17 mouse cellular contexts compared by ENCODE assay signal in the genomic region with DNA sequence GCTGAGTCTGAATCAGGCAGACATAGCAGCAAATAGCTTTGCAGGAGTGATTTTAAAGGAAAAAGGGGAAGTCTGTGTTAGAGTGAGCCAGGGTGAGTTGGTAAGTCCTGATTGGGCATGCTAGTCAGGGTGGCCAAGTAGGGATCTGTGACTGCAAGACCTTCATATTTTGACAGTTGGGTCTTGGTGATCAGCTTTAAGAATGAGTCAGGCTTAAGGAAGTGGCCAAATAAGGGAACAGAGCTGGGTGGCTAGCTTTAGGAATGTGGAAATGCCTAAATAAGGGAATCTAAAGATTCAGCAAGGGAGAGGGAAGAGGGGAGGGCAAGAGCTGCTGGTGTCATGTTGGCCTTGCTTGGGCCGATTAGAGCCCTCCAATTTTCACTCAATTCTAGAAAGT. TPM values are rescaled to one million over a fixed set of nuclear protein-coding genes. Genes with fewer than 3 reads are reported as not detected.
DNase-seq lines count a peak whose midpoint lies in the region; ATAC-seq and TF ChIP-seq lines count a peak whose summit lies in the region.
"Had no signal": no experiment of that assay in that cellular context is flagged by ENCODE, and none has a peak within 500 bp of the region (broad histone marks: within the 10 kb centered on the region; RNA-seq: fewer than 3 reads in every experiment).

No protein-coding gene starts in this region.

- peak; percentile 31; the same call in 1 of the 2 replicates for ATAC-seq in intestine, embryonic 16.5 days
- no peak for ATAC-seq in intestine, postnatal 0 days
- no peak for ATAC-seq in midbrain, embryonic 16.5 days
- ATAC-seq: forebrain, embryonic 15.5 days had no signal

- H3K27ac ChIP-seq in intestine, embryonic 16.5 days (ENCODE audit: low read length): no peak overlapping the region
- H3K27ac ChIP-seq in intestine, postnatal 0 days (ENCODE audit: low read depth, low read length): no peak overlapping the region
- no peak overlapping the region for H3K27ac ChIP-seq in midbrain, embryonic 16.5 days (ENCODE audit: low read length)
- H3K27ac ChIP-seq: forebrain, embryonic 15.5 days; heart, embryonic 13.5 days; hindbrain, embryonic 13.5 days; limb, embryonic 13.5 days had no signal

- H3K27me3 ChIP-seq in intestine, embryonic 16.5 days (replicated peaks; ENCODE audit: control insufficient read depth, insufficient read depth, low read length): no peaks in the 10 kb centered on the region
- no peaks in the 10 kb centered on the region for H3K27me3 ChIP-seq in intestine, postnatal 0 days (replicated peaks; ENCODE audit: control insufficient read depth, insufficient read depth, low read length)
- H3K27me3 ChIP-seq in midbrain, embryonic 16.5 days (ENCODE audit: control insufficient read depth, insufficient read depth, low read depth, low read length): no peaks in the 10 kb centered on the region
- H3K27me3 ChIP-seq: forebrain, embryonic 15.5 days; heart, embryonic 13.5 days; hindbrain, embryonic 13.5 days; limb, embryonic 13.5 days had no signal

- no peak overlapping the region for H3K4me2 ChIP-seq in intestine, embryonic 16.5 days (ENCODE audit: low read depth, low read length)
- no peak overlapping the region for H3K4me2 ChIP-seq in intestine, postnatal 0 days (replicated peaks; ENCODE audit: low read depth)
- H3K4me2 ChIP-seq in midbrain, embryonic 16.5 days (ENCODE audit: low read length): no peak overlapping the region
- H3K4me2 ChIP-seq: forebrain, embryonic 15.5 days; heart, embryonic 13.5 days; hindbrain, embryonic 13.5 days; limb, embryonic 13.5 days had no signal

- DNase-seq in 3T3-L1 (ENCODE audit: low read depth, low spot score) (peak; percentile 87), NIH3T3 (ENCODE audit: low read depth) (peak; percentile 72)
- peak; percentile 42 for DNase-seq in lung, postnatal 36 days
- no peak for DNase-seq in adrenal gland, postnatal 10 days
- DNase-seq in cerebellum, adult 8-10 months: no peak
- DNase-seq: adrenal gland, adult 8-10 months; kidney, adult 11 months; thymus, adult 18-20 months had no signal

- H3K36me3 ChIP-seq in intestine, embryonic 16.5 days (ENCODE audit: control insufficient read depth, insufficient read depth, low read length): no peaks in the 10 kb centered on the region
- H3K36me3 ChIP-seq in intestine, postnatal 0 days (ENCODE audit: control insufficient read depth, insufficient read depth): no peaks in the 10 kb centered on the region
- H3K36me3 ChIP-seq in midbrain, embryonic 16.5 days (ENCODE audit: control insufficient read depth, insufficient read depth, low read length): no peaks in the 10 kb centered on the region
- H3K36me3 ChIP-seq: forebrain, embryonic 15.5 days; heart, embryonic 13.5 days; hindbrain, embryonic 13.5 days; limb, embryonic 13.5 days had no signal

- WGBS in intestine, embryonic 16.5 days: 27% methylated on average over 1 of the region's 1 CpGs
- 44% methylated on average over 1 of the region's 1 CpGs for WGBS in intestine, postnatal 0 days
- WGBS in midbrain, embryonic 16.5 days: 67% methylated on average over 1 of the region's 1 CpGs

- TF ChIP-seq CTCF in intestine, postnatal 0 days (IDR thresholded peaks at IDR 0.05; ENCODE audit: low read depth): no peak

- H3K4me3 ChIP-seq in intestine, embryonic 16.5 days (ENCODE audit: low read length): no peak overlapping the region
- H3K4me3 ChIP-seq in intestine, postnatal 0 days (ENCODE audit: low read depth, low read length): no peak overlapping the region
- H3K4me3 ChIP-seq in midbrain, embryonic 16.5 days (ENCODE audit: low read depth, low read length): no peak overlapping the region
- H3K4me3 ChIP-seq: forebrain, embryonic 15.5 days; heart, embryonic 13.5 days; hindbrain, embryonic 13.5 days; limb, embryonic 13.5 days; megakaryocyte, embryonic 14.5 days had no signal

- no peaks in the 10 kb centered on the region; the same call in 1 of the 2 replicates for H3K4me1 ChIP-seq in intestine, embryonic 16.5 days (ENCODE audit: control insufficient read depth, insufficient read depth, low read length)
- H3K4me1 ChIP-seq in intestine, postnatal 0 days (replicated peaks; ENCODE audit: control insufficient read depth, insufficient read depth, low read length): no peaks in the 10 kb centered on the region
- H3K4me1 ChIP-seq in midbrain, embryonic 16.5 days (ENCODE audit: control insufficient read depth, insufficient read depth, low read length): no peaks in the 10 kb centered on the region
- H3K4me1 ChIP-seq: forebrain, embryonic 15.5 days; hindbrain, embryonic 13.5 days had no signal

- H3K9ac ChIP-seq in intestine, embryonic 16.5 days (ENCODE audit: low read depth, low read length): no peak overlapping the region
- no peak overlapping the region for H3K9ac ChIP-seq in intestine, postnatal 0 days (ENCODE audit: low read depth, low read length)
- no peak overlapping the region for H3K9ac ChIP-seq in midbrain, embryonic 16.5 days (ENCODE audit: low read depth, low read length)
- H3K9ac ChIP-seq: forebrain, embryonic 15.5 days; heart, embryonic 13.5 days; hindbrain, embryonic 13.5 days; limb, embryonic 13.5 days had no signal

- no peaks in the 10 kb centered on the region for H3K9me3 ChIP-seq in intestine, embryonic 16.5 days (ENCODE audit: control insufficient read depth, low read length)
- no peaks in the 10 kb centered on the region for H3K9me3 ChIP-seq in intestine, postnatal 0 days (ENCODE audit: control insufficient read depth)
- no peaks in the 10 kb centered on the region for H3K9me3 ChIP-seq in midbrain, embryonic 16.5 days (replicated peaks; ENCODE audit: control insufficient read depth, low read length, poor library complexity, severe bottlenecking)
- H3K9me3 ChIP-seq: forebrain, embryonic 15.5 days; heart, embryonic 13.5 days; hindbrain, embryonic 13.5 days; limb, embryonic 13.5 days had no signal

RNA-seq across cellular contexts. Expression of gene Pigm, which starts 47.0 kb away (rescaled TPM):
- polyA plus RNA-seq in intestine, embryonic 16.5 days (2015; fragmentation: Nextera tagmentation; extraction: Ambion mirVana): 5.0 and 5.6 TPM in 2 replicates
- 4.3 and 4.4 TPM in 2 replicates for polyA plus RNA-seq in intestine, postnatal 0 days (2015; fragmentation: Nextera tagmentation; extraction: Ambion mirVana)
- total RNA-seq in adrenal gland, postnatal 10 days (2021): 10 to 100 TPM; 13.6 to 13.8 TPM
- 3.4 and 3.5 TPM in 2 replicates for polyA plus RNA-seq in midbrain, embryonic 16.5 days (2015; fragmentation: Nextera tagmentation; extraction: Ambion mirVana)

RNA-seq across cellular contexts. Expression of gene Slamf9, which starts 51.8 kb away (rescaled TPM):
- 1.6 and 2.3 TPM in 2 replicates for polyA plus RNA-seq in intestine, embryonic 16.5 days (2015; fragmentation: Nextera tagmentation; extraction: Ambion mirVana)
- 1.8 and 2.1 TPM in 2 replicates for polyA plus RNA-seq in intestine, postnatal 0 days (2015; fragmentation: Nextera tagmentation; extraction: Ambion mirVana)
- 1 to 10 TPM in 1 of 2 experiments, under 1 TPM in 1; 0.97 to 1.3 TPM for total RNA-seq in adrenal gland, postnatal 10 days (2021)
- polyA plus RNA-seq in midbrain, embryonic 16.5 days (2015; fragmentation: Nextera tagmentation; extraction: Ambion mirVana): 0.23 and 0.37 TPM in 2 replicates
- total RNA-seq: gastrocnemius, adult 8-10 months had no signal
- polyA plus RNA-seq: forebrain, embryonic 15.5 days; hindbrain, embryonic 13.5 days had no signal

RNA-seq across cellular contexts. Expression of gene Igsf9, which starts 58.2 kb away (rescaled TPM):
- 109 and 110 TPM in 2 replicates for polyA plus RNA-seq in intestine, embryonic 16.5 days (2015; fragmentation: Nextera tagmentation; extraction: Ambion mirVana)
- 73.4 and 93.7 TPM in 2 replicates for polyA plus RNA-seq in intestine, postnatal 0 days (2015; fragmentation: Nextera tagmentation; extraction: Ambion mirVana)
- total RNA-seq in adrenal gland, postnatal 10 days (2021): 1 to 10 TPM; 2.5 to 4.8 TPM
- 73.0 and 74.4 TPM in 2 replicates for polyA plus RNA-seq in midbrain, embryonic 16.5 days (2015; fragmentation: Nextera tagmentation; extraction: Ambion mirVana)

Comparison
In these comparisons a context has a peak if more than half of its experiments do, and no peak if none do; other contexts are left out.
1. DNase-seq: peak in 3T3-L1 (single experiment), NIH3T3 (single experiment) and lung, postnatal 36 days (single experiment); none in adrenal gland, postnatal 10 days (single experiment) and cerebellum, adult 8-10 months (single experiment).